Mouse (Mus musculus): Measurements from ENCODE around the gene Far2. TPM values are rescaled to one million over a fixed set of nuclear protein-coding genes. Genes with fewer than 3 reads are reported as not detected.

Far2 gene
- polyA plus RNA-seq, 1 experiment: 0.25 TPM

- H3K27ac ChIP-seq (ENCODE audit: insufficient read depth, low read length): no peak overlapping the region
- peaks cover 4% of the 10 kb centered on the region; the same call in 1 of the 2 replicates for H3K4me1 ChIP-seq (ENCODE audit: control insufficient read depth, insufficient read depth, low read length)
- no peak for TF ChIP-seq POLR2A (IDR thresholded peaks at IDR 0.05; ENCODE audit: low read depth, low read length)
- no peak for TF ChIP-seq CTCF (IDR thresholded peaks at IDR 0.05; ENCODE audit: borderline replicate concordance, insufficient read depth, low read length)
- H3K4me3 ChIP-seq (ENCODE audit: insufficient read depth, low read length): peak overlapping the region; percentile 92
Observed at GRCm38 (mm10) chr6:148211391-148211876, 164.4 kb downstream of the Far2 start.

GRCm38 (mm10) chr6:148211897-148212680 lies 165.0 kb downstream of the Far2 start, which contains the start of gene Ergic2:
TSS of gene Ergic2 (minus strand) at chr6:148212374.
- Histone ChIP-seq H3K4me1 (ENCODE audit: control insufficient read depth, insufficient read depth, low read length) (peaks cover 4% of the 10 kb centered on the region; the same call in 1 of the 2 replicates), H3K27ac (ENCODE audit: insufficient read depth, low read length) (peak within 1 kb of the TSS; percentile 49), H3K4me3 (ENCODE audit: insufficient read depth, low read length) (peak within 1 kb of the TSS; percentile 92)
- no peak for TF ChIP-seq CTCF (IDR thresholded peaks at IDR 0.05; ENCODE audit: borderline replicate concordance, insufficient read depth, low read length)
- peak; percentile 74 for TF ChIP-seq POLR2A (IDR thresholded peaks at IDR 0.05; ENCODE audit: low read depth, low read length)

GRCm38 (mm10) chr6:148214765-148215164 lies 167.7 kb downstream of the Far2 start:
- Histone ChIP-seq H3K4me3 (ENCODE audit: insufficient read depth, low read length) (no peak overlapping the region), H3K27ac (ENCODE audit: insufficient read depth, low read length) (no peak overlapping the region), H3K4me1 (ENCODE audit: control insufficient read depth, insufficient read depth, low read length) (peaks cover 4% of the 10 kb centered on the region; the same call in 1 of the 2 replicates)
- no peak for TF ChIP-seq CTCF (IDR thresholded peaks at IDR 0.05; ENCODE audit: borderline replicate concordance, insufficient read depth, low read length)
- no peak for TF ChIP-seq POLR2A (IDR thresholded peaks at IDR 0.05; ENCODE audit: low read depth, low read length)

GRCm38 (mm10) chr6:148216752-148217151 lies 169.7 kb downstream of the Far2 start:
- H3K27ac ChIP-seq (ENCODE audit: insufficient read depth, low read length): no peak overlapping the region
- no peak overlapping the region for H3K4me3 ChIP-seq (ENCODE audit: insufficient read depth, low read length)
- TF ChIP-seq POLR2A (IDR thresholded peaks at IDR 0.05; ENCODE audit: low read depth, low read length): no peak
- TF ChIP-seq CTCF (IDR thresholded peaks at IDR 0.05; ENCODE audit: borderline replicate concordance, insufficient read depth, low read length): no peak
- H3K4me1 ChIP-seq (ENCODE audit: control insufficient read depth, insufficient read depth, low read length): peaks cover 2% of the 10 kb centered on the region; the same call in 1 of the 2 replicates

GRCm38 (mm10) chr6:148218235-148219076 lies 171.4 kb downstream of the Far2 start:
- TF ChIP-seq POLR2A (IDR thresholded peaks at IDR 0.05; ENCODE audit: low read depth, low read length): no peak
- TF ChIP-seq CTCF (IDR thresholded peaks at IDR 0.05; ENCODE audit: borderline replicate concordance, insufficient read depth, low read length): no peak
- Histone ChIP-seq H3K4me1 (ENCODE audit: control insufficient read depth, insufficient read depth, low read length) (peaks cover 5% of the 10 kb centered on the region), H3K27ac (ENCODE audit: insufficient read depth, low read length) (no peak overlapping the region), H3K4me3 (ENCODE audit: insufficient read depth, low read length) (no peak overlapping the region)

- H3K4me1 ChIP-seq (ENCODE audit: control insufficient read depth, insufficient read depth, low read length): peaks cover 4% of the 10 kb centered on the region; the same call in 1 of the 2 replicates
- H3K27ac ChIP-seq (ENCODE audit: insufficient read depth, low read length): peak overlapping the region; percentile 69
- no peak for TF ChIP-seq POLR2A (IDR thresholded peaks at IDR 0.05; ENCODE audit: low read depth, low read length)
- TF ChIP-seq CTCF (IDR thresholded peaks at IDR 0.05; ENCODE audit: borderline replicate concordance, insufficient read depth, low read length): no peak
- no peak overlapping the region for H3K4me3 ChIP-seq (ENCODE audit: insufficient read depth, low read length)
Observed at GRCm38 (mm10) chr6:148222686-148223085, 175.6 kb downstream of the Far2 start.

- TF ChIP-seq CTCF (IDR thresholded peaks at IDR 0.05; ENCODE audit: borderline replicate concordance, insufficient read depth, low read length): no peak
- TF ChIP-seq POLR2A (IDR thresholded peaks at IDR 0.05; ENCODE audit: low read depth, low read length): no peak
- Histone ChIP-seq H3K4me1 (ENCODE audit: control insufficient read depth, insufficient read depth, low read length) (peaks cover 2% of the 10 kb centered on the region; the same call in 1 of the 2 replicates), H3K4me3 (ENCODE audit: insufficient read depth, low read length) (no peak overlapping the region), H3K27ac (ENCODE audit: insufficient read depth, low read length) (no peak overlapping the region)
Observed at GRCm38 (mm10) chr6:148227542-148227941, 180.5 kb downstream of the Far2 start.

Other genes starting within 250 kb of the Far2 start
- 124 and 152 TPM in 2 replicates for gene Ergic2, start 165.1 kb downstream of the Far2 start, polyA plus RNA-seq (2011; ENCODE audit: insufficient read length, low read depth, missing spikeins)